In genomic region chrX:9219570-9219969, GRCm38 (mm10) we compare ENCODE assay signal across 35 mouse cellular contexts. TPM values are rescaled to one million over a fixed set of nuclear protein-coding genes. Genes with fewer than 3 reads are reported as not detected.
DNase-seq lines count a peak whose midpoint lies in the region; ATAC-seq and TF ChIP-seq lines count a peak whose summit lies in the region.
"Had no signal": no experiment of that assay in that cellular context is flagged by ENCODE, and none has a peak within 500 bp of the region (broad histone marks: within the 10 kb centered on the region; RNA-seq: fewer than 3 reads in every experiment).

No protein-coding gene starts in this region.

- H3K27ac ChIP-seq in liver, postnatal 0 days (ENCODE audit: low read depth): no peak overlapping the region
- H3K27ac ChIP-seq in liver, embryonic 12.5 days: no peak overlapping the region
- H3K27ac ChIP-seq: embryonic facial prominence, embryonic 13.5 days; forebrain, embryonic 12.5 days; heart, embryonic 15.5 days; left cerebral cortex, adult 2 months; liver, embryonic 14.5 days; midbrain, embryonic 13.5 days; neural tube, embryonic 12.5 days had no signal

- no peaks in the 10 kb centered on the region for H3K4me1 ChIP-seq in liver, postnatal 0 days (ENCODE audit: insufficient read depth)
- H3K4me1 ChIP-seq in liver, embryonic 12.5 days: 0 out of 2 replicates have a peak, but pooled peaks cover 4% of the 10 kb centered on the region
- H3K4me1 ChIP-seq: embryonic facial prominence, embryonic 13.5 days; forebrain, embryonic 12.5 days; heart, embryonic 15.5 days; midbrain, embryonic 13.5 days; neural tube, embryonic 12.5 days had no signal

- H3K9ac ChIP-seq in liver, postnatal 0 days (replicated peaks): no peak overlapping the region
- H3K9ac ChIP-seq in liver, embryonic 12.5 days: no peak overlapping the region
- H3K9ac ChIP-seq: embryonic facial prominence, embryonic 13.5 days; forebrain, embryonic 12.5 days; heart, embryonic 15.5 days; liver, embryonic 14.5 days; midbrain, embryonic 13.5 days; neural tube, embryonic 12.5 days had no signal

- no peak overlapping the region for H3K4me3 ChIP-seq in liver, postnatal 0 days (ENCODE audit: low read depth, low read length)
- no peak overlapping the region for H3K4me3 ChIP-seq in liver, embryonic 12.5 days
- H3K4me3 ChIP-seq: embryonic facial prominence, embryonic 13.5 days; erythroblast, embryonic 14.5 days; forebrain, embryonic 12.5 days; heart, embryonic 15.5 days; left cerebral cortex, adult 2 months; midbrain, embryonic 13.5 days; neural tube, embryonic 12.5 days had no signal

- ATAC-seq in megakaryocyte, adult 5-6 weeks (ENCODE audit: poor library complexity, severe bottlenecking): peak; percentile 70
- ATAC-seq in liver, postnatal 0 days: no peak
- no peak for ATAC-seq in liver, embryonic 12.5 days
- ATAC-seq: hindbrain, embryonic 16.5 days; intestine, postnatal 0 days; midbrain, embryonic 13.5 days had no signal

- H3K9me3 ChIP-seq in liver, postnatal 0 days (ENCODE audit: low read length): no peaks in the 10 kb centered on the region
- no peaks in the 10 kb centered on the region for H3K9me3 ChIP-seq in liver, embryonic 12.5 days (replicated peaks)
- H3K9me3 ChIP-seq: forebrain, embryonic 12.5 days; heart, embryonic 15.5 days; midbrain, embryonic 13.5 days had no signal

- WGBS in liver, postnatal 0 days (ENCODE audit: insufficient replicate concordance): 77% methylated on average over 3 of the region's 3 CpGs
- WGBS in liver, embryonic 12.5 days (ENCODE audit: insufficient replicate concordance): 80% methylated on average over 3 of the region's 3 CpGs

- no peak for TF ChIP-seq CTCF in liver, postnatal 0 days (IDR thresholded peaks at IDR 0.05; ENCODE audit: low read depth)

- DNase-seq in spleen, adult 18-20 months: peak; percentile 7 to 12
- no peak for DNase-seq in spleen, adult 12 weeks (ENCODE audit: low spot score)
- peak; percentile 32 for DNase-seq in MEL-GATA-1-ER (ENCODE audit: extremely low read depth, low read depth)
- DNase-seq in kidney, adult 18-20 months: no peak
- DNase-seq in liver, postnatal 0 days: no peak
- no peak for DNase-seq in embryo, embryonic 10.5 days (ENCODE audit: low spot score)
- DNase-seq: adrenal gland, adult 2 months; cerebellum, adult 2 months; cerebellum, postnatal 25 days; embryo, embryonic 11 days; heart, postnatal 4 days; kidney, postnatal 4 days; retina, postnatal 1 day; right cerebral cortex, postnatal 25 days had no signal

- H3K27me3 ChIP-seq in liver, postnatal 0 days (ENCODE audit: insufficient read depth, low read length): no peaks in the 10 kb centered on the region
- H3K27me3 ChIP-seq in liver, embryonic 12.5 days (replicated peaks): no peaks in the 10 kb centered on the region
- H3K27me3 ChIP-seq: embryonic facial prominence, embryonic 13.5 days; forebrain, embryonic 12.5 days; heart, embryonic 15.5 days; midbrain, embryonic 13.5 days; neural tube, embryonic 12.5 days had no signal

- H3K4me2 ChIP-seq in liver, postnatal 0 days (ENCODE audit: low read depth, low read length): no peak overlapping the region
- no peak overlapping the region for H3K4me2 ChIP-seq in liver, embryonic 12.5 days
- H3K4me2 ChIP-seq: embryonic facial prominence, embryonic 13.5 days; forebrain, embryonic 12.5 days; heart, embryonic 15.5 days; midbrain, embryonic 13.5 days; neural tube, embryonic 12.5 days had no signal

- TF ChIP-seq EP300 in liver, postnatal 0 days (IDR thresholded peaks at IDR 0.05; ENCODE audit: low read depth): no peak

- no peaks in the 10 kb centered on the region for H3K36me3 ChIP-seq in liver, postnatal 0 days (replicated peaks; ENCODE audit: insufficient read depth, low read length)
- H3K36me3 ChIP-seq in liver, embryonic 12.5 days: no peaks in the 10 kb centered on the region
- H3K36me3 ChIP-seq: embryonic facial prominence, embryonic 13.5 days; forebrain, embryonic 12.5 days; heart, embryonic 15.5 days; midbrain, embryonic 13.5 days; neural tube, embryonic 12.5 days had no signal

RNA-seq across cellular contexts. Expression of gene Lancl3, which starts 19.9 kb away (rescaled TPM):
- total RNA-seq in megakaryocyte, adult 5-6 weeks (2015): not detected in 2 replicates
- total RNA-seq in megakaryocyte, adult 5-6 weeks (2017): 0.16 TPM in 1 of 2 replicates, not detected in the other
- polyA plus RNA-seq in liver, postnatal 0 days (2015; fragmentation: Nextera tagmentation; extraction: Ambion mirVana): 0.09 and 0.13 TPM in 2 replicates
- polyA plus RNA-seq in liver, embryonic 12.5 days (2016; fragmentation: Nextera tagmentation; extraction: Ambion mirVana): 0.23 and 0.52 TPM in 2 replicates
- total RNA-seq: monocyte, adult 5-6 weeks had no signal
- polyA plus RNA-seq: erythroblast, embryonic 14.5 days had no signal

RNA-seq across cellular contexts. Expression of gene Gm14862, which starts 37.1 kb away (rescaled TPM):
- not detected in 2 replicates for total RNA-seq in megakaryocyte, adult 5-6 weeks (2015)
- not detected in 2 replicates for total RNA-seq in megakaryocyte, adult 5-6 weeks (2017)
- 1.4 and 1.9 TPM in 2 replicates for polyA plus RNA-seq in liver, postnatal 0 days (2015; fragmentation: Nextera tagmentation; extraction: Ambion mirVana)
- 2.8 and 3.0 TPM in 2 replicates for polyA plus RNA-seq in liver, embryonic 12.5 days (2016; fragmentation: Nextera tagmentation; extraction: Ambion mirVana)
- total RNA-seq: adrenal gland, adult 2 months; gastrocnemius, postnatal 4 days; heart, postnatal 4 days; layer of hippocampus, postnatal 10 days; left cerebral cortex, adult 2 months; left cerebral cortex, postnatal 36 days; monocyte, adult 5-6 weeks had no signal
- polyA plus RNA-seq: adrenal gland, adult 2 months; cerebellum, adult 2 months; embryonic facial prominence, embryonic 13.5 days; heart, embryonic 15.5 days; hindbrain, embryonic 16.5 days; intestine, postnatal 0 days; kidney, embryonic 16.5 days; limb, embryonic 14.5 days; lung, embryonic 16.5 days; midbrain, embryonic 13.5 days; thymus, postnatal 0 days; urinary bladder, adult 2 months had no signal

RNA-seq across cellular contexts. Expression of gene Xk, which starts 53.0 kb away (rescaled TPM):
- total RNA-seq in megakaryocyte, adult 5-6 weeks (2015): 5.8 and 6.2 TPM in 2 replicates
- total RNA-seq in megakaryocyte, adult 5-6 weeks (2017): 2.4 and 4.2 TPM in 2 replicates
- 4.8 and 5.9 TPM in 2 replicates for polyA plus RNA-seq in liver, postnatal 0 days (2015; fragmentation: Nextera tagmentation; extraction: Ambion mirVana)
- polyA plus RNA-seq in liver, embryonic 12.5 days (2016; fragmentation: Nextera tagmentation; extraction: Ambion mirVana): 32.7 and 34.8 TPM in 2 replicates

Comparison
In these comparisons a context has a peak if more than half of its experiments do, and no peak if none do; other contexts are left out.
1. DNase-seq: peak in spleen, adult 18-20 months (2 of 2) and MEL-GATA-1-ER (single experiment); none in spleen, adult 12 weeks (single experiment), kidney, adult 18-20 months (single experiment), liver, postnatal 0 days (single experiment) and embryo, embryonic 10.5 days (single experiment).